Mouse (Mus musculus): ENCODE measurements around the gene Itgal.
A peak's percentile ranks its signal among the peaks of the same experiment; 100 is the strongest.

DNA sequence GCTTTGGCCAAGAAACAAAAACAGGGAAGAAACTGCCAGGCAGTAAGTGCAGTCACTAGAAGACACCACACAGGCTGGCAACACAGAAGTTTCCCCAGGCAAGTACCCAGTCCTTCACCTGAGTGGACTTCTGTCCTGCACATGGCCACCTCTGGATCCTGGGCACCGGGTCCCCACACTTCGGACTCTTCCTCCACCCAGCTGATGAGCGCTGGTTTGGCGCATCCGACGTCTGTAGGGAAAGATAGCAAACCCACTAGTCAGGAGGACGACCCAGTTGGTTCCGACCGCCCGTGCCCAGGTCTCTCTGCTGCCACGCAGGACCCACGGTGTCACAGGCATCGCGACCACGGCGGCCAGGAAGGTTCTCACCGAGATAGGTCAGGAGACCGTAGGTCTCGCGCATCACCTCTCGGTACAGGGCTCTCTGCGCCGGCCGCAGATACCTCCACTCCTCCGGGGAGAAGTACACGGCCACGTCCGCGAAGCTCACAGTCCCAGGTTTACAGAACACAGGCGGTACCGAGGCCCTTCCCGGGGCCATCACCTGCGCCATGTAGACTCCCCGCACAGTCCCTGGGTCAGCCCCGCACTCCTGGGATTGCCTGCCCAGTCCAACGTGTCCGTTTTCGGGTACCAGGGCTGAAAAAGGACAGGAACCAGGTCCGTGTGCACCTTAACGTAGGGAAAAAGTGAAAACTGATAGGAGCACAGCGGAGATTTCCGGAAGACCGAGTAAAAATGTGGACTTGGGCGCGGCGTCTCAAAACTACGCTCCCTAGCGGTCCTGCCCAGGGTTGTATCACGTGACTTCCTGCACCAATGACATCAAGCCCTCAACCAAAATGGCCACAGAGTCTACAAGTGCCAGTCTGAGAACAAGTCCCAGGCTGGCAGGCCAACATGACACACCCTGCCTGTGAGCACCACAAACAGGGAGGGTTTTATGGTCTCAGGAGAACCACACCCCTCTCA, 79.5 kb downstream of the Itgal start, which contains the start of gene Zfp747:
- TF ChIP-seq POLR2A (IDR thresholded peaks at IDR 0.05; ENCODE audit: borderline replicate concordance, insufficient read depth, low read length) (peak; percentile 86; the same call in 1 of the 2 replicates), CTCF (IDR thresholded peaks at IDR 0.05; ENCODE audit: borderline replicate concordance, insufficient read depth, low read depth, low read length) (peak; percentile 68; the same call in 1 of the 2 replicates)
